Mouse (Mus musculus) lung, postnatal 0 days (tissue): ENCODE measurements around the gene Slco1a5. TPM values are rescaled to one million over a fixed set of nuclear protein-coding genes. Genes with fewer than 3 reads are reported as not detected.
"Not testable (repeated sequence)": the region's sequence is repeated elsewhere in the genome, so short reads cannot be mapped to it uniquely, and the experiment has no call there.

Experiments used
- ATAC-seq: fragments of 200-750 bp; cut with Nextera tagmentation; 2 replicates; pipeline ENCODE4 v1.8.0; 2017; ENCODE audit warnings: moderate library complexity
- DNase-seq: peaks from one replicate; pipeline ENCODE4 v3.0.0-alpha.2; 2016; ENCODE audit warnings: low spot score
- H3K27ac ChIP-seq: fragments of 300-500 bp; sonication (generic); 2 replicates; pipeline ENCODE4 v1.5.1; 2014; ENCODE audit warnings: antibody characterized with exemption, mild to moderate bottlenecking, low read length, mixed read lengths
- H3K27me3 ChIP-seq: fragments of 300-500 bp; sonication (generic); replicated peaks from 2 replicates; pipeline ENCODE4 v1.6.1; 2014; ENCODE audit warnings: low read length, mixed read lengths; ENCODE audit not compliant: insufficient read depth
- H3K36me3 ChIP-seq: fragments of 300-500 bp; sonication (generic); 2 replicates; pipeline ENCODE4 v1.6.1; 2014; ENCODE audit warnings: low read length, mixed read lengths; ENCODE audit not compliant: insufficient read depth
- H3K4me1 ChIP-seq: fragments of 300-500 bp; sonication (generic); 2 replicates; pipeline ENCODE4 v1.6.1; 2014; ENCODE audit warnings: antibody characterized with exemption, low read depth, low read length, mixed read lengths; ENCODE audit not compliant: insufficient read depth
- H3K4me2 ChIP-seq: fragments of 300-500 bp; sonication (generic); replicated peaks from 2 replicates; pipeline ENCODE4 v1.6.1; 2014; ENCODE audit warnings: low read depth, mild to moderate bottlenecking, low read length, moderate library complexity, mixed read lengths
- H3K4me3 ChIP-seq: fragments of 300-500 bp; sonication (generic); 2 replicates; pipeline ENCODE4 v1.5.1; 2014; ENCODE audit warnings: low read depth, low read length
- H3K9ac ChIP-seq: fragments of 300-500 bp; sonication (generic); replicated peaks from 2 replicates; pipeline ENCODE4 v1.6.1; 2014; ENCODE audit warnings: low read depth, mild to moderate bottlenecking
- H3K9me3 ChIP-seq: fragments of 300-500 bp; sonication (generic); 2 replicates; pipeline ENCODE4 v1.6.1; 2016; ENCODE audit warnings: low read length, mixed read lengths
- CTCF ChIP-seq: IDR thresholded peaks from 2 replicates; pipeline ENCODE4 v1.5.1; 2016; ENCODE audit warnings: antibody characterized with exemption, mild to moderate bottlenecking
- EP300 ChIP-seq: IDR thresholded peaks from 2 replicates; pipeline ENCODE4 v1.6.1; 2016; ENCODE audit warnings: antibody characterized with exemption, mild to moderate bottlenecking, control low read depth
- WGBS: fragments of 180-500 bp; shearing (Covaris S2); extraction: QIAGEN DNeasy Blood & Tissue Kit; methylation state at CpG from one replicate; pipeline ENCODE4 v1.1.7; 2014; 5-methylcytosine and 5-hydroxymethylcytosine counted together
- polyA plus RNA-seq: library from polyadenylated mRNA; unstranded; fragments of >200 nt; fragmentation: Nextera tagmentation; extraction: Ambion mirVana; gene quantifications from 2 replicates; pipeline ENCODE4 v1.2.1, GENCODE M21; 2015

The Slco1a5 gene
- polyA plus RNA-seq, 1 experiment from 2014 or later: 0.26 TPM

DNA sequence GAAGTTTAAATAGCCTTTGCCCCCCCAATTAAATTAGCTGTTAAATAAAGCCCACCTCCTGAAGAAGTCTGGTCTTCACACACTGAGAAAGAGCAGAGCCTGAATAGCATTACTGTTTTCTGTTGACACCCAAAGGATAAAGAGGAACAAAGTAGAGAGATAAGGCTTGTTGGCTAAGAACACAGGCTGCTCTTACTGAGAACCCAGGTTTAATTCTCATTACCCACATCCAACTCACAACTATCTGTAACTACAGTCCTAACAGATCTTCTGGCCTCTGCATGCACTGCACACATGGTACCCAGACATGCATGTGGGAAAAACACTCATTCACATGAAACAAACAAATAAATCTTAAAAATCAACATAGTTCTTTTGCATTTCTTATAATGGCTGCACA lies 5.7 kb downstream of the Slco1a5 start:
- no peak overlapping the region for H3K27ac ChIP-seq
- DNase-seq: no peak
- H3K36me3 ChIP-seq: no peaks in the 10 kb centered on the region
- no peaks in the 10 kb centered on the region for H3K27me3 ChIP-seq
- TF ChIP-seq EP300 (no peak), CTCF (no peak)
- no peaks in the 10 kb centered on the region for H3K4me1 ChIP-seq
- H3K9ac ChIP-seq: no peak overlapping the region
- H3K4me2 ChIP-seq: no peak overlapping the region
- H3K9me3 ChIP-seq: no peaks in the 10 kb centered on the region
- H3K4me3 ChIP-seq: no peak overlapping the region
- no peak for ATAC-seq

- Histone ChIP-seq H3K4me3 (no peak overlapping the region), H3K4me2 (no peak overlapping the region), H3K9me3 (no peaks in the 10 kb centered on the region), H3K27ac (no peak overlapping the region), H3K9ac (no peak overlapping the region), H3K27me3 (no peaks in the 10 kb centered on the region), H3K36me3 (no peaks in the 10 kb centered on the region), H3K4me1 (no peaks in the 10 kb centered on the region)
- TF ChIP-seq CTCF (no peak), EP300 (no peak)
- DNase-seq: no peak
- 68% methylated on average over 5 of the region's 5 CpGs for WGBS
- no peak for ATAC-seq
Observed at GRCm38 (mm10) chr6:142314285-142314684, 8.5 kb downstream of the Slco1a5 start.

DNA sequence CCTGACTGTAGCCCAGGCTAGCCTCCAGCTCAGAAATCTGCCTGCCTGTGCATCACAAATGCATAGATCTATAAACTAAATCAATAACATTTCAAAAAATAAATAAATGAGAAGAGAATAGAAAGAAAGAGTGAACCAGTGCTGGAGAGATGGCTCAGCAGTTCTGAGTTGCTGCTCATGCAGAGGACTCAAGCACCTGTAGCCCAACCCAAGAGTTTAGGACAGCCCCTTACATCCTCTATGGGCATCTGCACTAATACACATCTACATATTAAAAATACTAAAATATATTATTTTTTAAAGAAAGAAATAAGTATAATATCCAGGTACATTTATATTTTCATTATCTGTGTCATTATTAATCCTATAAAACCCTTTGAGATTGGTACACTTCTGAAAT lies 17.7 kb downstream of the Slco1a5 start:
- no peak for ATAC-seq
- no peak overlapping the region for H3K4me3 ChIP-seq
- DNase-seq: no peak
- no peaks in the 10 kb centered on the region for H3K9me3 ChIP-seq
- no peak overlapping the region for H3K27ac ChIP-seq
- no peaks in the 10 kb centered on the region for H3K27me3 ChIP-seq
- no peak for TF ChIP-seq EP300
- TF ChIP-seq CTCF: no peak
- no peaks in the 10 kb centered on the region for H3K4me1 ChIP-seq
- no peaks in the 10 kb centered on the region for H3K36me3 ChIP-seq
- no peak overlapping the region for H3K4me2 ChIP-seq
- no peak overlapping the region for H3K9ac ChIP-seq

- Histone ChIP-seq H3K9me3 (no peaks in the 10 kb centered on the region), H3K4me1 (no peaks in the 10 kb centered on the region), H3K4me2 (no peak within 1 kb of the TSS), H3K9ac (no peak within 1 kb of the TSS), H3K27me3 (no peaks in the 10 kb centered on the region), H3K36me3 (no peaks in the 10 kb centered on the region), H3K4me3 (no peak within 1 kb of the TSS), H3K27ac (no peak within 1 kb of the TSS)
- ATAC-seq: no peak
- no peak for TF ChIP-seq EP300
- no peak for TF ChIP-seq CTCF
- DNase-seq: no peak
- 39% methylated on average over 4 of the region's 4 CpGs for WGBS
Observed at GRCm38 (mm10) chr6:142298098-142298497, 24.7 kb downstream of the Slco1a5 start, which contains the start of gene Iapp. TSS of gene Iapp (plus strand) at chr6:142298423.

DNA sequence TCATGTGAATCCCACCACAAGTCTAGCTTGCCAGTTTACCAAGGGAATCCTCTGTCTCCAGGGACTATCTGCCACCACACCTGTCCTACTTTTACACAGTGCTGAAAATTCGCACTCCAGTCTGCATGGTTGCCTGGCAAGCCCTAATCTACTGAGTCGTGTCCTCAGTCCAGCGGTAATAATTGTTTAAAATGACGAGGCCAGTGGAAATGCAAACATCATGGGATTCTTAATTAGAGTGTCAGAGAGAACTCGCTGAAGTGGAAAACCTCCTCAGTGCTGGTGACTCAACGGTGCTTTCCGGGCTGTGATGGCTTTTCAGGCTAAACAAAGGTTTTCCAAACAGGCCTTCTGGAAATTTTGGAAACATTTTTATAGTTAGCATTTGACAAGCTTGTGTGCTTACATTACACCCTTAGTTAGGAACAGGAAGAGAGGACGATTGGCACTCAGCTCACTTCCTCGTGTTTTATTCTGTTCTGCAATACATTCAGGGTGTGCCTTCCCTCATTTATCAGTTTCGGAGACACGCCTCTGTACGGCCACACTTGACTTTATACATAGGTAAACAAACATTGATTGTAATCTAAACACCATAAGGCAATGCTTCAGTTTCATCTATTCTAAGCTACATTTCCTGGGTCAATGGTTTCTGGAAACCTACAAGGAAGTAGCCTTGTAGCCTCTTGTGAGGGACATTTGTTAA lies 33.2 kb downstream of the Slco1a5 start:
- 62% methylated on average over 12 of the region's 12 CpGs for WGBS

DNA sequence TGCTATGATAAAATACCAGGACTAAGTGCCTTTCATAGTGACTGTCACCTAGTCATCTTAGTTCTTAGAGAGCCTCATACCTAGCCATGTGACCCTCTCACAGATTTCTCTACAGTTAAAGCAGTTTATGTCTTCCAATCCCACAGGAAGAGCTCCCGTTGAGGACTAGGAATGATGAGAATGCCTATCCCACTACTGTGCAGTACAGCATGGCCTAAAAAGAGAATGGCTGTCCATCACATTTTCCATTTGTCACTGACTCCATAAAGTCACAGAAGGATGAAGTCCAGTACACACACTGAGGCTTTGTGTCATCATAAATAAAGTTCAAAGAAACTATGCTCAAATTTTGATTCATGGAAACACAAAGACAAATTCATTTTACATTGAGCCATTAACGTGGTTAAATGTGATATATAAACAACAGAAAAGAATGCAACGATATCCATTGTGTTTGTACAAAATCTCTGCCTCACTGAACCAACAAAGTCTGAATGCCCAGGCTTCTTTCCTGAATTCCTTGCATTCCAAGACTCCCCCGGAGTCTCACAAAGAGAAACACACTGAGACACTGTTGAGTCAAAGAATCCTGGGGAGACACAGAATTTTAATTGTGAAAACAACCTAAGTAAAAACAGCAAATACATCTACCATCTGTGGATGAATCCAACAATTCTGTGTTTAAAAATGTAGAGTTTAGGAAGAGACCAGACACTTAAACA lies 46.9 kb downstream of the Slco1a5 start:
- ATAC-seq: no peak
- WGBS: 9% methylated on average over 4 of the region's 4 CpGs
- no peak overlapping the region for H3K9ac ChIP-seq
- H3K9me3 ChIP-seq: no peaks in the 10 kb centered on the region
- no peak for DNase-seq
- no peak overlapping the region for H3K4me3 ChIP-seq
- H3K4me2 ChIP-seq: no peak overlapping the region
- no peak for TF ChIP-seq EP300
- no peak for TF ChIP-seq CTCF
- H3K27me3 ChIP-seq: no peaks in the 10 kb centered on the region
- no peaks in the 10 kb centered on the region for H3K4me1 ChIP-seq
- H3K27ac ChIP-seq: no peak overlapping the region
- H3K36me3 ChIP-seq: no peaks in the 10 kb centered on the region

More for the DNA sequence above, 33.2 kb downstream of the Slco1a5 start:
- H3K4me2 ChIP-seq: no peak overlapping the region
- no peaks in the 10 kb centered on the region for H3K9me3 ChIP-seq
- no peak overlapping the region for H3K9ac ChIP-seq
- H3K4me1 ChIP-seq: no peaks in the 10 kb centered on the region
- H3K36me3 ChIP-seq: no peaks in the 10 kb centered on the region
- no peak overlapping the region for H3K4me3 ChIP-seq
- TF ChIP-seq CTCF: no peak
- no peak for TF ChIP-seq EP300
- no peaks in the 10 kb centered on the region for H3K27me3 ChIP-seq
- DNase-seq: peak; percentile 14
- ATAC-seq: no peak
- no peak overlapping the region for H3K27ac ChIP-seq

GRCm38 (mm10) chr6:142250738-142251307 lies 72.0 kb downstream of the Slco1a5 start:
- H3K4me2 ChIP-seq, DNase-seq, ATAC-seq, H3K27me3 ChIP-seq, H3K9ac ChIP-seq, H3K36me3 ChIP-seq, H3K27ac ChIP-seq, H3K9me3 ChIP-seq, H3K4me1 ChIP-seq, H3K4me3 ChIP-seq: not testable (repeated sequence)
- WGBS: 83% methylated on average over 1 of the region's 1 CpGs
